Mouse (Mus musculus) liver, embryonic 16.5 days (tissue): ENCODE measurements around the gene Dennd1a. TPM values are rescaled to one million over a fixed set of nuclear protein-coding genes. Genes with fewer than 3 reads are reported as not detected.
A peak's percentile ranks its signal among the peaks of the same experiment; 100 is the strongest.

Experiments used
- ATAC-seq: fragments of 200-750 bp; cut with Nextera tagmentation; 2 replicates; pipeline ENCODE4 v1.8.0; 2017; ENCODE audit warnings: low read depth, mild to moderate bottlenecking, moderate number of reproducible peaks, moderate library complexity
- H3K27ac ChIP-seq: fragments of 300-500 bp; sonication (generic); 2 replicates; pipeline ENCODE4 v1.5.1; 2014; ENCODE audit warnings: mild to moderate bottlenecking, low read length
- H3K27me3 ChIP-seq: fragments of 300-500 bp; sonication (generic); 2 replicates; pipeline ENCODE4 v1.6.1; 2014; ENCODE audit warnings: low read depth, low read length, mixed read lengths; ENCODE audit not compliant: control insufficient read depth, insufficient read depth
- H3K36me3 ChIP-seq: fragments of 300-500 bp; sonication (generic); 2 replicates; pipeline ENCODE4 v1.6.1; 2014; ENCODE audit warnings: mild to moderate bottlenecking; ENCODE audit not compliant: control insufficient read depth, insufficient read depth
- H3K4me1 ChIP-seq: fragments of 300-500 bp; sonication (generic); 2 replicates; pipeline ENCODE4 v1.6.1; 2014; ENCODE audit warnings: low read depth, low read length, mixed read lengths; ENCODE audit not compliant: control insufficient read depth
- H3K4me2 ChIP-seq: fragments of 300-500 bp; sonication (generic); 2 replicates; pipeline ENCODE4 v1.6.1; 2014; ENCODE audit warnings: low read depth, low read length, mixed read lengths
- H3K4me3 ChIP-seq: fragments of 300-500 bp; sonication (generic); 2 replicates; pipeline ENCODE4 v1.5.1; 2014; ENCODE audit warnings: low read depth, mild to moderate bottlenecking, low read length
- H3K9ac ChIP-seq: fragments of 300-500 bp; sonication (generic); 2 replicates; pipeline ENCODE4 v1.6.1; 2014; ENCODE audit warnings: low read depth, low read length
- H3K9me3 ChIP-seq: fragments of 300-500 bp; sonication (generic); replicated peaks from 2 replicates; pipeline ENCODE4 v1.6.1; 2016; ENCODE audit warnings: low read length; ENCODE audit not compliant: control insufficient read depth
- WGBS: fragments of 180-500 bp; shearing (Covaris S2); extraction: QIAGEN DNeasy Blood & Tissue Kit; methylation state at CpG from one replicate; pipeline ENCODE4 v1.1.7; 2014; ENCODE audit not compliant: insufficient replicate concordance; 5-methylcytosine and 5-hydroxymethylcytosine counted together
- polyA plus RNA-seq: library from polyadenylated mRNA; unstranded; fragments of >200 nt; fragmentation: Nextera tagmentation; extraction: Ambion mirVana; gene quantifications from 2 replicates; pipeline ENCODE4 v1.2.1, GENCODE M21; 2015

Gene Dennd1a
- polyA plus RNA-seq, 1 experiment from 2014 or later = 7.9 TPM

- no peaks in the 10 kb centered on the region for H3K4me1 ChIP-seq
- H3K27ac ChIP-seq = no peak overlapping the region
- H3K4me3 ChIP-seq = no peak overlapping the region
- no peak overlapping the region for H3K9ac ChIP-seq
- 89% methylated on average over 9 of the region's 9 CpGs for WGBS
- no peaks in the 10 kb centered on the region for H3K9me3 ChIP-seq
- no peaks in the 10 kb centered on the region for H3K27me3 ChIP-seq
- H3K4me2 ChIP-seq = no peak overlapping the region
- H3K36me3 ChIP-seq = no peaks in the 10 kb centered on the region
- no peak for ATAC-seq
Measured at GRCm38 (mm10) chr2:38021166-38021565, 266.0 kb downstream of the Dennd1a start.

GRCm38 (mm10) chr2:38014702-38015101, 272.5 kb downstream of the Dennd1a start:
- no peak overlapping the region for H3K4me2 ChIP-seq
- no peak overlapping the region for H3K4me3 ChIP-seq
- H3K36me3 ChIP-seq = no peaks in the 10 kb centered on the region
- 71% methylated on average over 1 of the region's 1 CpGs for WGBS
- no peak overlapping the region for H3K9ac ChIP-seq
- no peak for ATAC-seq
- H3K27me3 ChIP-seq = no peaks in the 10 kb centered on the region
- no peaks in the 10 kb centered on the region for H3K9me3 ChIP-seq
- H3K4me1 ChIP-seq = no peaks in the 10 kb centered on the region
- H3K27ac ChIP-seq = no peak overlapping the region

- Histone ChIP-seq H3K4me2 (no peak overlapping the region), H3K4me3 (no peak overlapping the region), H3K27me3 (no peaks in the 10 kb centered on the region), H3K9me3 (no peaks in the 10 kb centered on the region), H3K27ac (no peak overlapping the region), H3K4me1 (no peaks in the 10 kb centered on the region), H3K9ac (no peak overlapping the region), H3K36me3 (no peaks in the 10 kb centered on the region)
- 55% methylated on average over 5 of the region's 5 CpGs for WGBS
- no peak for ATAC-seq
Measured at GRCm38 (mm10) chr2:38013839-38014365, 273.3 kb downstream of the Dennd1a start.

GRCm38 (mm10) chr2:38007238-38007637, 280.0 kb downstream of the Dennd1a start:
- H3K4me2 ChIP-seq = no peak overlapping the region
- 82% methylated on average over 1 of the region's 1 CpGs for WGBS
- no peak for ATAC-seq

GRCm38 (mm10) chr2:38003183-38003680, 284.0 kb downstream of the Dennd1a start:
- no peak for ATAC-seq
- Histone ChIP-seq H3K4me3 (no peak overlapping the region), H3K27ac (no peak overlapping the region), H3K9me3 (no peaks in the 10 kb centered on the region), H3K9ac (no peak overlapping the region), H3K27me3 (no peaks in the 10 kb centered on the region), H3K4me2 (no peak overlapping the region), H3K4me1 (no peaks in the 10 kb centered on the region), H3K36me3 (no peaks in the 10 kb centered on the region)
- 78% methylated on average over 9 of the region's 9 CpGs for WGBS

More at GRCm38 (mm10) chr2:38007238-38007637, 280.0 kb downstream of the Dennd1a start:
- no peak overlapping the region for H3K27ac ChIP-seq
- H3K4me1 ChIP-seq = no peaks in the 10 kb centered on the region
- no peaks in the 10 kb centered on the region for H3K9me3 ChIP-seq
- no peaks in the 10 kb centered on the region for H3K27me3 ChIP-seq
- no peak overlapping the region for H3K9ac ChIP-seq
- H3K36me3 ChIP-seq = no peaks in the 10 kb centered on the region
- no peak overlapping the region for H3K4me3 ChIP-seq

- H3K36me3 ChIP-seq = no peaks in the 10 kb centered on the region
- H3K9ac ChIP-seq = no peak overlapping the region
- no peaks in the 10 kb centered on the region for H3K9me3 ChIP-seq
- ATAC-seq = peak; percentile 56
- no peak overlapping the region for H3K27ac ChIP-seq
- WGBS = 28% methylated on average over 1 of the region's 1 CpGs
- H3K4me3 ChIP-seq = no peak overlapping the region
- H3K27me3 ChIP-seq = no peaks in the 10 kb centered on the region
- H3K4me2 ChIP-seq = no peak overlapping the region
- no peaks in the 10 kb centered on the region for H3K4me1 ChIP-seq
Measured at GRCm38 (mm10) chr2:38001004-38001403, 286.2 kb downstream of the Dennd1a start.

GRCm38 (mm10) chr2:37997966-37998365, 289.2 kb downstream of the Dennd1a start:
- no peak overlapping the region for H3K27ac ChIP-seq
- H3K27me3 ChIP-seq = no peaks in the 10 kb centered on the region
- no peak for ATAC-seq
- H3K4me3 ChIP-seq = no peak overlapping the region
- no peak overlapping the region for H3K4me2 ChIP-seq
- H3K4me1 ChIP-seq = no peaks in the 10 kb centered on the region
- no peaks in the 10 kb centered on the region for H3K36me3 ChIP-seq
- 59% methylated on average over 3 of the region's 3 CpGs for WGBS
- no peaks in the 10 kb centered on the region for H3K9me3 ChIP-seq
- no peak overlapping the region for H3K9ac ChIP-seq

- no peaks in the 10 kb centered on the region for H3K9me3 ChIP-seq
- no peak overlapping the region for H3K4me3 ChIP-seq
- H3K9ac ChIP-seq = no peak overlapping the region
- H3K4me1 ChIP-seq = no peaks in the 10 kb centered on the region
- H3K27ac ChIP-seq = no peak overlapping the region
- H3K36me3 ChIP-seq = no peaks in the 10 kb centered on the region
- no peak for ATAC-seq
- no peaks in the 10 kb centered on the region for H3K27me3 ChIP-seq
- WGBS = 78% methylated on average over 3 of the region's 3 CpGs
- no peak overlapping the region for H3K4me2 ChIP-seq
Measured at GRCm38 (mm10) chr2:37989091-37989490, 298.1 kb downstream of the Dennd1a start.

GRCm38 (mm10) chr2:37988301-37988700, 298.9 kb downstream of the Dennd1a start:
- Histone ChIP-seq H3K4me2 (no peak overlapping the region), H3K4me1 (no peaks in the 10 kb centered on the region), H3K9me3 (no peaks in the 10 kb centered on the region), H3K36me3 (no peaks in the 10 kb centered on the region), H3K4me3 (no peak overlapping the region), H3K27me3 (no peaks in the 10 kb centered on the region), H3K27ac (no peak overlapping the region), H3K9ac (no peak overlapping the region)
- no peak for ATAC-seq
- WGBS = 65% methylated on average over 1 of the region's 1 CpGs
